ENCODE assay signal across 18 mouse cellular contexts in genomic region chr10:43557630-43558165, GRCm38 (mm10). TPM values are rescaled to one million over a fixed set of nuclear protein-coding genes. Genes with fewer than 3 reads are reported as not detected.
DNase-seq lines count a peak whose midpoint lies in the region; ATAC-seq and TF ChIP-seq lines count a peak whose summit lies in the region.
"Had no signal": no experiment of that assay in that cellular context is flagged by ENCODE, and none has a peak within 500 bp of the region (broad histone marks: within the 10 kb centered on the region; RNA-seq: fewer than 3 reads in every experiment).

No protein-coding gene starts in this region.

- TF ChIP-seq EP300 in MEL (IDR thresholded peaks at IDR 0.05; ENCODE audit: low read depth in 1 of 2, low read length in 2 of 2): peak; percentile 74 to 88

- H3K36me3 ChIP-seq in MEL (ENCODE audit: control insufficient read depth in 1 of 2, insufficient read depth in 2 of 2, low read length in 2 of 2): peaks cover 0 to 3% of the 10 kb centered on the region in 2 experiments; a peak in 1 of 4 replicates
- H3K36me3 ChIP-seq: embryonic facial prominence, embryonic 15.5 days; forebrain, embryonic 15.5 days; heart, embryonic 10.5 days; hindbrain, embryonic 13.5 days had no signal

- 0 out of 2 replicates have a peak, but pooled peaks have one; percentile 40 for ATAC-seq in megakaryocyte, adult 5-6 weeks (ENCODE audit: poor library complexity, severe bottlenecking)
- ATAC-seq: forebrain, embryonic 15.5 days; hindbrain, postnatal 0 days had no signal

- TF ChIP-seq RAD21 in MEL (IDR thresholded peaks at IDR 0.05; ENCODE audit: low read depth, low read length): no peak

- H3K9ac ChIP-seq in MEL (ENCODE audit: control insufficient read depth, low read depth, low read length, poor library complexity, severe bottlenecking): no peak overlapping the region
- H3K9ac ChIP-seq: embryonic facial prominence, embryonic 15.5 days; forebrain, embryonic 15.5 days; hindbrain, embryonic 13.5 days had no signal

- no peaks in the 10 kb centered on the region for H3K79me2 ChIP-seq in MEL (ENCODE audit: control insufficient read depth, insufficient read depth, low read length, poor library complexity)

- no peak for TF ChIP-seq POLR2A in MEL (IDR thresholded peaks at IDR 0.05; ENCODE audit: control insufficient read depth in 1 of 2, insufficient read depth in 1 of 2, low read depth in 1 of 2, low read length in 2 of 2, poor library complexity in 1 of 2)

- DNase-seq in B cell, adult 2 months: peak; percentile 48 to 61
- DNase-seq in MEL (ENCODE audit: low read depth, low spot score): peak; percentile 82
- DNase-seq in gastrocnemius, postnatal 25 days: no peak
- no peak for DNase-seq in kidney, adult 8-10 months
- no peak for DNase-seq in embryo, embryonic 10.5 days (ENCODE audit: low spot score)
- DNase-seq: adrenal gland, postnatal 10 days; cerebellum, adult 18-20 months; cerebellum, adult 9-11 months; cerebellum, postnatal 36 days; embryo, embryonic 11 days; heart, adult 18-20 months; heart, postnatal 10 days had no signal

- H3K27ac ChIP-seq in MEL (ENCODE audit: control insufficient read depth, low read depth, low read length): no peak overlapping the region
- H3K27ac ChIP-seq: embryonic facial prominence, embryonic 15.5 days; forebrain, embryonic 15.5 days; heart, embryonic 10.5 days; hindbrain, embryonic 13.5 days; hindbrain, postnatal 0 days had no signal

- no peak for TF ChIP-seq CTCF in MEL (IDR thresholded peaks at IDR 0.05 in 2 of 3, conservative IDR thresholded peaks at IDR 0.05 in 1 of 3; ENCODE audit: control insufficient read depth in 1 of 3, insufficient read depth in 1 of 3, low read depth in 2 of 3, low read length in 3 of 3, poor library complexity in 1 of 3, severe bottlenecking in 1 of 3)

- no peak overlapping the region for H3K4me3 ChIP-seq in MEL (ENCODE audit: control insufficient read depth in 1 of 2, insufficient read depth in 1 of 2, low read depth in 2 of 2, low read length in 2 of 2)
- H3K4me3 ChIP-seq: embryonic facial prominence, embryonic 15.5 days; forebrain, embryonic 15.5 days; heart, embryonic 10.5 days; hindbrain, embryonic 13.5 days had no signal

- peaks cover 3 to 7% of the 10 kb centered on the region in 2 experiments; a peak in 3 of 4 replicates for H3K4me1 ChIP-seq in MEL (ENCODE audit: control insufficient read depth in 1 of 2, insufficient read depth in 2 of 2, low read length in 2 of 2)
- H3K4me1 ChIP-seq: embryonic facial prominence, embryonic 15.5 days; forebrain, embryonic 15.5 days; heart, embryonic 10.5 days; hindbrain, embryonic 13.5 days had no signal

- H3K9me3 ChIP-seq in MEL (replicated peaks; ENCODE audit: insufficient read depth, low read length): no peaks in the 10 kb centered on the region
- H3K9me3 ChIP-seq: embryonic facial prominence, embryonic 15.5 days; forebrain, embryonic 15.5 days; heart, embryonic 10.5 days; hindbrain, embryonic 13.5 days had no signal

- no peaks in the 10 kb centered on the region for H3K27me3 ChIP-seq in MEL (ENCODE audit: control insufficient read depth in 1 of 2, insufficient read depth in 2 of 2, low read length in 2 of 2)
- H3K27me3 ChIP-seq: embryonic facial prominence, embryonic 15.5 days; forebrain, embryonic 15.5 days; hindbrain, embryonic 13.5 days had no signal

TF ChIP-seq in MEL, 35 proteins besides CTCF, POLR2A, EP300 and RAD21:
- TF ChIP-seq TBP (IDR thresholded peaks at IDR 0.05; ENCODE audit: low read depth, low read length) (no peak), MXI1 (IDR thresholded peaks at IDR 0.05; ENCODE audit: low read depth, low read length) (peak; percentile 39; the same call in 1 of the 2 replicates), GATA1 (IDR thresholded peaks at IDR 0.05; ENCODE audit: low read depth, low read length) (peak; percentile 76), HCFC1 (IDR thresholded peaks at IDR 0.05; ENCODE audit: low read depth, low read length) (no peak), MAFK (IDR thresholded peaks at IDR 0.05; ENCODE audit: borderline replicate concordance, low read depth, low read length) (no peak), ETS1 (IDR thresholded peaks at IDR 0.05; ENCODE audit: low read depth, low read length) (peak; percentile 34; the same call in 1 of the 2 replicates), RCOR1 (IDR thresholded peaks at IDR 0.05; ENCODE audit: low read depth, low read length) (peak; percentile 65), MAZ (IDR thresholded peaks at IDR 0.05; ENCODE audit: low read depth, low read length) (no peak), ZKSCAN1 (IDR thresholded peaks at IDR 0.05; ENCODE audit: low read depth, low read length) (peak; percentile 63; the same call in 1 of the 2 replicates), POLR2AphosphoS5 (IDR thresholded peaks at IDR 0.05; ENCODE audit: borderline replicate concordance, low read depth, low read length) (no peak), SMC3 (IDR thresholded peaks at IDR 0.05; ENCODE audit: low read depth, low read length) (no peak; the same call in 1 of the 2 replicates), TCF12 (IDR thresholded peaks at IDR 0.05; ENCODE audit: low read depth, low read length) (peak; percentile 65), TAL1 (IDR thresholded peaks at IDR 0.05; ENCODE audit: low read length) (peak; percentile 53), MEF2A (IDR thresholded peaks at IDR 0.05; ENCODE audit: extremely low read depth, insufficient replicate concordance, low read depth, low read length, poor library complexity, severe bottlenecking) (no peak), CHD1 (IDR thresholded peaks at IDR 0.05; ENCODE audit: low read depth, low read length) (no peak), POLR2AphosphoS2 (IDR thresholded peaks at IDR 0.05; ENCODE audit: low read length) (no peak), ZMIZ1 (IDR thresholded peaks at IDR 0.05; ENCODE audit: low read depth, low read length) (no peak), SIN3A (IDR thresholded peaks at IDR 0.05; ENCODE audit: low read length) (peak; percentile 47), USF1 (IDR thresholded peaks at IDR 0.05; ENCODE audit: low read depth, low read length) (no peak), E2F4 (IDR thresholded peaks at IDR 0.05; ENCODE audit: borderline replicate concordance, low read depth, low read length) (no peak), ZC3H11A (IDR thresholded peaks at IDR 0.05; ENCODE audit: low read depth, low read length) (no peak), GABPA (IDR thresholded peaks at IDR 0.05; ENCODE audit: low read depth, low read length) (no peak), NELFE (IDR thresholded peaks at IDR 0.05; ENCODE audit: low read depth, low read length) (no peak), ZNF384 (IDR thresholded peaks at IDR 0.05; ENCODE audit: low read depth, low read length) (no peak)

RNA-seq across cellular contexts. Expression of gene 1700021F05Rik, which starts 16.9 kb away (rescaled TPM):
- total RNA-seq in MEL (2012; rRNA removed): 62.3 and 66.5 TPM in 2 replicates
- polyA plus RNA-seq in MEL (2012; ENCODE audit: insufficient read depth in 1 of 2, insufficient read length in 2 of 2, low read depth in 1 of 2, low replicate concordance in 2 of 2, missing spikeins in 1 of 2): 10 to 100 TPM in 1 of 2 experiments, not detected in 1; 93.8 TPM
- 23.9 and 24.9 TPM in 2 replicates for total RNA-seq in megakaryocyte, adult 5-6 weeks (2015)
- total RNA-seq in megakaryocyte, adult 5-6 weeks (2017): 44.7 and 57.8 TPM in 2 replicates
- 100 to 1,000 TPM; 101 to 117 TPM for total RNA-seq in gastrocnemius, postnatal 25 days (2021)

RNA-seq across cellular contexts. Expression of gene Cd24a, which starts 20.4 kb away (rescaled TPM):
- 96.6 and 119 TPM in 2 replicates for total RNA-seq in MEL (2012; rRNA removed)
- polyA plus RNA-seq in MEL (2012; ENCODE audit: insufficient read depth in 1 of 2, insufficient read length in 2 of 2, low read depth in 1 of 2, low replicate concordance in 2 of 2, missing spikeins in 1 of 2): 100 to 1,000 TPM in 1 of 2 experiments, not detected in 1; 181 TPM
- 469 and 474 TPM in 2 replicates for total RNA-seq in megakaryocyte, adult 5-6 weeks (2015)
- total RNA-seq in megakaryocyte, adult 5-6 weeks (2017): 421 and 545 TPM in 2 replicates
- 10 to 100 TPM; 39.5 to 77.7 TPM for total RNA-seq in gastrocnemius, postnatal 25 days (2021)

RNA-seq across cellular contexts. Expression of gene Gm9803, which starts 33.8 kb away (rescaled TPM):
- 10.1 and 18.7 TPM in 2 replicates for total RNA-seq in MEL (2012; rRNA removed)
- polyA plus RNA-seq in MEL (2012; ENCODE audit: insufficient read depth in 1 of 2, insufficient read length in 2 of 2, low read depth in 1 of 2, low replicate concordance in 2 of 2, missing spikeins in 1 of 2): 100 to 1,000 TPM in 1 of 2 experiments, not detected in 1; 137 TPM
- total RNA-seq in megakaryocyte, adult 5-6 weeks (2015): 3.6 and 6.0 TPM in 2 replicates
- total RNA-seq in megakaryocyte, adult 5-6 weeks (2017): 1.7 and 2.1 TPM in 2 replicates
- 10 to 100 TPM in 1 of 2 experiments, 1 to 10 TPM in 1; 6.6 to 16.7 TPM for total RNA-seq in gastrocnemius, postnatal 25 days (2021)

Comparison
In these comparisons a context has a peak if more than half of its experiments do, and no peak if none do; other contexts are left out.
1. DNase-seq: peak in B cell, adult 2 months (2 of 2) and MEL (single experiment); none in gastrocnemius, postnatal 25 days (single experiment), kidney, adult 8-10 months (0 of 2) and embryo, embryonic 10.5 days (single experiment).